Mouse (Mus musculus): ENCODE measurements at regions not wholly inside any gene's neighbourhood (a gene's known extent, or its start where the extent isn't known, plus 50 kb on each side); places are given as distances from the start of the nearest gene placed in this dataset.

DNA sequence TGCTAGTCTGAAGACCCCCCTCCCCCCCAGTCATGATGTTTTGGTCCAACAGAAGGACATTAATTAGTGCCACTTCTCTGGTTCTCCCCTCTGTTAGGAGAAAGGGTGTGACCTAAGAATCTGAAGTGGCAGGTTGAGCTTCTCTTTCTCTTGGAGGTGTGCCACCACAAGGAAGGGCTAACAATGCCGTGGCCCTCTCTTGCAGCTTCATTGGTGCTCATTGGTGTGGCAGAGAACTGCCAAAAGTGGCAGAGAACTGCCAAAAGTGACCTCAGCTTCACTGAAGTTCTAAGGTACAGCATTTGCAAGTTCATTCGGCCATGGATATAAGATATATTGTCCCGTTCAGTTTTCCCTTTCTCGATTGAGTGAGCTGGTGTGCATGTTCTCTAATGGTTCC lies 123.7 kb downstream of the Csl start:
- TF ChIP-seq CTCF (IDR thresholded peaks at IDR 0.05; ENCODE audit: borderline replicate concordance, insufficient read depth, low read length), result no peak
- no peak for TF ChIP-seq POLR2A (IDR thresholded peaks at IDR 0.05; ENCODE audit: low read depth, low read length)
